Mouse (Mus musculus) adrenal gland, postnatal 4 days (tissue): ENCODE measurements around the gene Deup1. TPM values are rescaled to one million over a fixed set of nuclear protein-coding genes. Genes with fewer than 3 reads are reported as not detected.

Experiments used
- DNase-seq, 2 experiments: peaks; one replicate each; pipeline ENCODE4 v3.0.0; 2021 to 2022; ENCODE audit warnings: low spot score in 2 of 2, mixed read lengths in 2 of 2
- total RNA-seq, 2 experiments: library from RNA; stranded (reverse); gene quantifications; 2 replicates each; pipeline ENCODE4 v1.2.3; 2021

The Deup1 gene
- total RNA-seq, 2 experiments from 2014 or later = 0.25 to 0.48 TPM

GRCm38 (mm10) chr9:15534110-15534509 lies 93.6 kb downstream of the Deup1 start:
- no peak for DNase-seq

GRCm38 (mm10) chr9:15533336-15534070 lies 94.2 kb downstream of the Deup1 start:
- DNase-seq = no peak

GRCm38 (mm10) chr9:15531204-15531603 lies 96.5 kb downstream of the Deup1 start:
- DNase-seq = no peak

GRCm38 (mm10) chr9:15529965-15530320 lies 97.8 kb downstream of the Deup1 start:
- DNase-seq = no peak

- DNase-seq = no peak
Measured at GRCm38 (mm10) chr9:15529275-15529964, 98.3 kb downstream of the Deup1 start.

GRCm38 (mm10) chr9:15528368-15528767 lies 99.4 kb downstream of the Deup1 start:
- no peak for DNase-seq

- no peak for DNase-seq
Measured at GRCm38 (mm10) chr9:15527846-15528245, 99.9 kb downstream of the Deup1 start.

- no peak for DNase-seq
Measured at GRCm38 (mm10) chr9:15526539-15526938, 101.2 kb downstream of the Deup1 start.

GRCm38 (mm10) chr9:15525246-15525645 lies 102.5 kb downstream of the Deup1 start:
- DNase-seq = no peak

- no peak for DNase-seq
Measured at GRCm38 (mm10) chr9:15523646-15524045, 104.1 kb downstream of the Deup1 start.

GRCm38 (mm10) chr9:15522887-15523286 lies 104.8 kb downstream of the Deup1 start:
- DNase-seq = no peak

- DNase-seq = no peak
Measured at GRCm38 (mm10) chr9:15522348-15522747, 105.4 kb downstream of the Deup1 start.

GRCm38 (mm10) chr9:15517979-15518378 lies 109.8 kb downstream of the Deup1 start:
- no peak for DNase-seq

GRCm38 (mm10) chr9:15516007-15516406 lies 111.7 kb downstream of the Deup1 start:
- DNase-seq = no peak

GRCm38 (mm10) chr9:15512918-15513317 lies 114.8 kb downstream of the Deup1 start:
- no peak for DNase-seq

GRCm38 (mm10) chr9:15510557-15511310 lies 117.0 kb downstream of the Deup1 start:
- no peak for DNase-seq

Other genes starting within 250 kb of the Deup1 start
- 10 to 100 TPM; 28.9 to 34.1 TPM for gene Smco4, start 134.5 kb downstream of the Deup1 start, total RNA-seq
- 10 to 100 TPM; 34.6 to 38.6 TPM for gene Slc36a4, start 81.8 kb upstream of the Deup1 start, total RNA-seq
- gene Mtnr1b, start 246.6 kb upstream of the Deup1 start, total RNA-seq = not detected